Mouse (Mus musculus) liver, adult 2 months (tissue): ENCODE measurements at regions not wholly inside any gene's neighbourhood (a gene's known extent, or its start where the extent isn't known, plus 50 kb on each side); places are given as distances from the start of the nearest gene placed in this dataset.
A peak's percentile ranks its signal among the peaks of the same experiment; 100 is the strongest.

Source experiments
- CTCF ChIP-seq: fragments of 200-500 bp; IDR thresholded peaks from 2 replicates; pipeline ENCODE4 v1.5.1; 2011; ENCODE audit warnings: low read depth, low read length, control low read depth
- POLR2A ChIP-seq: fragments of 200-500 bp; IDR thresholded peaks from 2 replicates; pipeline ENCODE4 v1.6.1; 2011; ENCODE audit warnings: low read length, control low read depth; ENCODE audit not compliant: insufficient read depth; ENCODE audit errors: extremely low read depth

GRCm38 (mm10) chr10:99413455-99413854 is 150.4 kb downstream of the Dusp6 start:
- peak; percentile 21; the same call in 1 of the 2 replicates for TF ChIP-seq CTCF
- TF ChIP-seq POLR2A, result no peak
